Mouse (Mus musculus) ovary, postnatal 10 days (tissue): Measurements from ENCODE around the gene Slc45a2.
"Not testable (repeated sequence)": the region's sequence is repeated elsewhere in the genome, so short reads cannot be mapped to it uniquely, and the experiment has no call there.

Experiments
- DNase-seq: peaks from one replicate; pipeline ENCODE4 v3.0.0; 2022; ENCODE audit warnings: low spot score

Slc45a2 gene

GRCm38 (mm10) chr15:11000421-11000820, at the start of gene Slc45a2:
Slc45a2 (plus strand) TSS chr15:11000721.
- no peak for DNase-seq

- DNase-seq: no peak
Measured at GRCm38 (mm10) chr15:10951951-10952759, 48.4 kb upstream of the Slc45a2 start, which contains the start of gene C1qtnf3. C1qtnf3 (plus strand) TSS chr15:10952332.

- no peak for DNase-seq
Measured at GRCm38 (mm10) chr15:10952760-10953305, 47.7 kb upstream of the Slc45a2 start.

- DNase-seq: no peak
Measured at GRCm38 (mm10) chr15:10953465-10953864, 47.1 kb upstream of the Slc45a2 start.

- DNase-seq: no peak
Measured at GRCm38 (mm10) chr15:10954381-10955016, 46.0 kb upstream of the Slc45a2 start.

GRCm38 (mm10) chr15:10955156-10955555, 45.4 kb upstream of the Slc45a2 start:
- DNase-seq: no peak

- no peak for DNase-seq
Measured at GRCm38 (mm10) chr15:10956706-10957105, 43.8 kb upstream of the Slc45a2 start.

GRCm38 (mm10) chr15:10959277-10960026, 41.1 kb upstream of the Slc45a2 start:
- DNase-seq: no peak

- no peak for DNase-seq
Measured at GRCm38 (mm10) chr15:10960267-10960666, 40.3 kb upstream of the Slc45a2 start.

GRCm38 (mm10) chr15:10962601-10963000, 37.9 kb upstream of the Slc45a2 start:
- no peak for DNase-seq

GRCm38 (mm10) chr15:10969439-10969838, 31.1 kb upstream of the Slc45a2 start:
- DNase-seq: no peak

- DNase-seq: no peak
Measured at GRCm38 (mm10) chr15:10970777-10971176, 29.7 kb upstream of the Slc45a2 start.

- no peak for DNase-seq
Measured at GRCm38 (mm10) chr15:10977151-10977550, 23.4 kb upstream of the Slc45a2 start.

GRCm38 (mm10) chr15:10980712-10981111, 19.8 kb upstream of the Slc45a2 start:
- no peak for DNase-seq

GRCm38 (mm10) chr15:10981377-10982063, 19.0 kb upstream of the Slc45a2 start, which contains the start of gene Amacr:
Amacr (plus strand) TSS chr15:10981756.
- peak; percentile 80 for DNase-seq

GRCm38 (mm10) chr15:10982064-10982435, 18.5 kb upstream of the Slc45a2 start:
- DNase-seq: no peak

GRCm38 (mm10) chr15:10985756-10986155, 14.8 kb upstream of the Slc45a2 start:
- DNase-seq: no peak

- not testable (repeated sequence) for DNase-seq
Measured at GRCm38 (mm10) chr15:10986477-10986876, 14.0 kb upstream of the Slc45a2 start.

GRCm38 (mm10) chr15:10990411-10990810, 10.1 kb upstream of the Slc45a2 start:
- DNase-seq: no peak

- no peak for DNase-seq
Measured at GRCm38 (mm10) chr15:10991566-10991965, 9.0 kb upstream of the Slc45a2 start.

GRCm38 (mm10) chr15:10999832-11000231, 689 bp upstream of the Slc45a2 start:
- DNase-seq: no peak

GRCm38 (mm10) chr15:11003791-11004190, 3.3 kb downstream of the Slc45a2 start:
- DNase-seq: no peak
